Mouse (Mus musculus) testis, postnatal 14 days (tissue): ENCODE data around the gene Lmf1.
A peak's percentile ranks its signal among the peaks of the same experiment; 100 is the strongest.

Experiments
- DNase-seq: peaks from one replicate; pipeline ENCODE4 v3.0.0; 2021; ENCODE audit warnings: low spot score

The Lmf1 gene

DNA sequence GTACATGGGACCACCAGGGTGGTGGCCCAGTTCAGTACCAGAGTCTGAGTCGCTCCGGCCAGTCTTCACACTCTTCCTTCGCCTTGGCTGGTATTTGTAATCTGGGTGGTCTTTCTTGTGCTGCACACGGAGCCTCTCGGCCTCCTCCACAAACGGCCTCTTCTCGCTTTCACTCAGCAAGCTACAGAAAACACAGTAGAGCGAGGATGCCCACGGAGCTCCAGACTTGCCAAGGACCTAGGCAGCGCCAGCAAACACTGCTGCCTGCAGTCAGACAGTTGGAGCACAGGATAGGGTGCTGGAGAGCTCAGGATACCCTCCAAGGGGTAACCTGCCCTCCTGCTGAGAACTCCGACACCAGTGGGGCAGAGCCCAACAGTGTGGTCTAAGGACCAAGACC is 10.0 kb upstream of the Lmf1 start:
- DNase-seq: no peak

DNA sequence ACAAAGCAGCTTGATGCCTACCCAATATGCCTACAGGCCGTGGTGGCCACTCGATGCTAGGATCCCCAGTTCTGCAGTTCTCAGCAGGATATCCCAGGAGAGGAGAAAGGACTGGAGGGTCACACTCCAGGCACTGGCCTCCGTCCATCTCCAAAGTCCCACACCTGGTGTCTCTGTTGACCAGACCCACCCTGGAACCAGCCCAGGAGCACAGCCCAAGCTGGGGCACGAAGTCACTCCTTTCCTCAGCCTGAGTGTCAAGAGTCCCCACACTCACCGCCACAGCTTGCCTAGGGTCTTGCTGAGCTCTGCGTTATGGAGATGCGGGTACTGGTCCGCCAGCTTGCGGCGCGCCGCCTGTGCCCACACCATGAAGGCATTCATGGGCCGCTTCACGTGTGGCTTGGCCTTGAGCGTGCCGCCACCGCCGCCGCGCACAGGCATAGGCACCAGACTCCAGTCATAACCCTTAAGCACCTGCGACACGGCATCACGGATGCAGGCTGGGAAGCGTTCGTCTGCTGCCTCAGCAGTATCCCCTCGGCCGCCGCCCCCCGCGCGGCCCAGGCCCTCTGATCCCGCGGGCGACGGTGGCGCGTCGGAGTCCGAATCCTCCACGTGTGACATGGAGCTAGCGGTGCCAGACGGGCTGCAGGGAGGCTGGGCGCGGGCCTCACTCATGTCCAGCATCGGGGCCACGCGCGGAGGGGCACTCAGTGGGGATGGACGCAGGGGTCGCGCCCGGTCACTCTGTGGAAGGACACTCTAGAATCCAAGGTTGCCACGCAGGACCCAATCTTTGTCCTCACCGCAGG is 8.8 kb upstream of the Lmf1 start:
- DNase-seq: no peak

DNA sequence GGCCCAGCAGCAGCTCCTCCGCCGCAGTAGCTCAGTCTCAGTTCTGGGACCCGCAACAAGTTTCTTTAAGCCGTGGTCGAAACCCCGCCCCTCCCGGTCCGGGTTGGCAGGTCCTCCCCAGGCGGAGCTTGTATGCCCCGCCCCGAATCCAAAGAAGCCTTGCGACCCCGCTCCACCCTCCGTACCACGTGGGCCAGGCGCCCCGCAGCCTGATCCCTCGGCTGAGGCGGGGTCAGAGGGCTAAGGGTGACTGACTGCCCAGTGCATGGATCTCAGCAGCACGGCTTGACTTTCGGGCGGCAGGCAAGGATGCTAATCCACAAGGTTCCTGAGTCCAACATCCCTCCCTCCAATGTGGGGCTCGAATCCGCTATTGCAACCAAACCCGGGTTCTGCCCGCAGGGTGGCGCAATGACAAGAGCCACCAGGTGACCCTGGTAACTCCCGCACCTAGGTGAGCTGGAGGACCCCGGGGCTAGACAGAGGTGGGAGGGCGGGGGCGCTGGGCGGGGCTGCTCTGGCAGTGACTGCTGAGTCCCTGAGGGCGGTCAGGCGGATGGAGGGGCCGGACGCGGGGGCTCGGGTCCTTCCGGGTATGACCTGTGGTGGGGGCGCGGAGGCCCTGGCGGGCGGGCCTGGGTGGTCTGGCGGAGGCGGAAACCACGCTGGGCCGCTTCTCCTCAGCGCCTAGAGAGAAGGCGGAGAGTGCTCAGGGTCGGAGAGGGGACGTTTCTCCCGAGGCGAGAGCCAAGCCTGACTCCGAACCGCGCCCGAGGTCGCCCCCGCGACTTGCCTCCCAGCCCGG is 8.0 kb upstream of the Lmf1 start, which contains the start of gene Sox8:
Gene Sox8, minus strand, starts transcription at position 39 of the 805 bp plus-strand sequence.
- DNase-seq: peak; percentile 87

DNA sequence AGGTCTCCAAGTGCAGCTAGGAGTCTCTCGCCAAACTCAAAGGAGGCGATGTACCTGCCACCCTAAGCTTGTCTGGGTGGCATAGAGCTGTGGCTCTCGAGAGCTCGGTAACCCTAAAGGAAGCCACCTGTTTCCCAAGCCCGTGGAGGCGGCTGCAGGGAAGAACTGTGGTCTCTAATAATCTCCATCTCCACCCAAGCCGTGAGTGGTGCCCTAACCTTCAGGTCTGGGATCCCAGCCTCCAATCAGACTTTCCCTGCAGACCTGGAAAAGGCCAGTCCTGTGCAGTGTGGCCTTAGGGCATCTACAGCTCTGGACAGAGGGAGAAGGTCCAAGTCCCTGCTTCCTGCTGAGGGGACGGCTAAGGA is 7.4 kb upstream of the Lmf1 start:
- no peak for DNase-seq

DNA sequence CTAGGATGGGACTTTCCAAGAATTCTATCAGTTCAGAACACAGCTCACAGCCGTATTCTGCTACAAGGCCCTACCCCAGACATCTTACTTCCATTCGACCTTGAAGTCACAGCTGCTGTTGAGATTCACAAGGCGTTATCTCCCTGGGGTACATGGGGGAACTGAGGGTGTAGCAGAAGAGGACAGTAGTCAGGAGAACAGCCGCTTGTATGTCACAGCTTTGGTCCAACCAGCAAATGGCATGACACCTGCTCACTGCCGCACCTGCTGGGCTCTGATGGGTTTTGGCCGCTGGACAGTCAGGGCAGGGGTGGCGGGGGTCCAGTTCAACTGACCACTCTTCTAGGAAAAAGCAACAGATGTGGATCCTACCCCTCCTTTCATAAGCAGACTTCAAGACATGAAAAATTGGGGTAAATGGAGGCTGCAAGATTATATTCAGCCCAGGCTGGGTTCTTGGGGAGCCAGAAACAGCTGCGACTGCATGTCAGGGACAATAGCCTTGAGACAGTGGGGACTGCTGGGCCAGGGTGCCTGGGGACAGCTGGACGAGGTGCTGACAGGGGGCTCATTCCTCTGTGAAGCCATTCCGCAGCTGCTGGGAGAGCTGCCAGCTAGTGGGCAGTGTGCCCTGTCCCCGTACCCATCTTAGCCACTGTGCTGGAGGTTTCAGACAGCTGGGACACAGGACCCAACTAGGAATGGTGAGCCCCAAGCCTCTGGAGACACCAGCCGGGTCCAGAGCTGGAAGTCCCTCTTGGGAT is 3.5 kb upstream of the Lmf1 start:
- no peak for DNase-seq

DNA sequence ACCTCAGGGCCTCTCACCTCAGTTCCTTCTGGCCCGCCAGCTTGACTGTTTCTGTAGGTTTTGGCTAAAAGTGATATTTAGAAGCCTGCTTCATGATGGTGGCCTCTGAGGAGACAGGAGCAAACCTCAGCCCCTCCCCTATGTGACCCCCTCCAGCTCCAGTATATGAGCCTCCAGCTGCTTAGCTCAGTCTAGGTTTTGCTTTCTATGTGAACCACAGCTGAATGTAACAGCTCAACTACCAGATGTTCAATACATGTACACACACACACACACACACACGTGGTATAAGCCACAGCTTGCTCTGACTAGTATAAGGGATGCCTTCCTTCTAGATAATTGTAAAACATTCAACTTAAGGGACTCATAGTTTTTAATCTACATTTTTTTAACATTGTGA is 2.9 kb upstream of the Lmf1 start:
- DNase-seq: no peak

DNA sequence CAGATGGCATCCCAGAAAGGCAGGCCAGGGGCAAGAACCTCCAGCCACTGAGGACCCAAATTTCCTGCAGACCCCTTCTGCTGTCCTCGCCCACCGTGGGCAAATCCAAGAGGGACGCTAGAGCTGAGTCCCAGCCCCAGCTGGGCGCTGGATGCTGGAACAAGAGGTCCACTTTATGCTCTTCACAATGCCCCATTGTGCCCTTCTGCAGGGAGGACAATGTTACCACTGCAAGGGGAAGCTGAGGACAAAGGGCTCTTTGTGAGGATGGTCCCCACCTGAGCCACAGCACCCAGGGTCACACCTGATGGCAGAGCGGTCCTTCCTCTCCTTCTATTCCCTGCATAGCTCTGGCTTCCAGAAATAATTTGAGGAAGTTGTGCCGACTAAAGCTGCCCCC is 1.6 kb upstream of the Lmf1 start:
- no peak for DNase-seq

DNA sequence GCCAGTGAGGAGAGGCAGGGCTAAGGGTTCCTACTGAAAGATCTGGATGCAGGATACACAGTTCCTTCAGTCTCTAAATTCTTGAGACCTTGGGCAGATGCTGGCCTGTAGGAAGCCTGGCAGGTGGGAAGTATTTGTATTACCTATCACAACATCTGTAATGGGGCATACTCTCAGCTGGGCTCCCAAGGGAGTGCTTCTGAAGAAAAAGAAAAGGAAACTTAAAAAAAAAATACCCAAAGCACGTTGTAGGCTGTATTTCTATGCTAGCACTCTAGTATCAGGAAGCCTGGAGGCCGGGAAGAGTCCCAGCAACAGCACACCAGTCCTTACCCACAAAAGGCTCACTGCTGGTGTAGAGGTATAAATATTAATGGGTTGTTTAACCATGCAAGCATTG is 1.2 kb upstream of the Lmf1 start:
- no peak for DNase-seq

DNA sequence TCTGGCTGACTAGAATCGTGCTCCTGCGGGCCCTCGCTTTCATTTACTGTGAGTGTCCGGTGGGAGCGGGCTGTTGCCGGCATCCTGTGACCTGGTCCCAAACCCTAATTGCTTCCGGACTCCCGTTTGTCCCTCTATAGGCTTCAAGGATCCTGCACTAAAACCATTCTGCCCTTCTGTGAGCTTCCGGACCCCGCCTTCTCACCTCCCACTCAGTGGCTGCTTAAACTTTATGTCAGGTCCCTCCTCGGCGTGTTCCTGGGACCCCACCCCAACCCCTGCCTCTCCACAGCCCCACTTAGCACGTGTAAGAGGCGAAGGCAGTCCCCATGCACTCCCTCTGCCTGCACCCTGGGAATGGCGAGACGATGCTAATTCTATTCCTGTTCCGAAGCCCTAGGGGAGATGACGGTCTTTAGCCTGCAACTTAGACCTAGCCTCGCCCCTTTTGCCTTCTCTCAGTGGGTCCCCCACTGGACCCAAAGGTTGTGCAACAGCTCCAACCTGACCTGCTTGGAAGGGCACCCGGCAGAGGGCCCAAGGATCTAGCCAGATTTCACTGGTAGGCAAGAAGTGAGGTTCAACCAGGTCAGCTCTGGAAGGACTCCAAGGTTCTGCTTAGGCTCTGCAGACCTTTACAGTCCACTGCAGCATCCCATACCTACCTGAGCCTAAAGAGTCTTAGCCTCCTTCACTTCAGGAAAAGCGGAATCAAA is 605 bp downstream of the Lmf1 start:
- DNase-seq: no peak

DNA sequence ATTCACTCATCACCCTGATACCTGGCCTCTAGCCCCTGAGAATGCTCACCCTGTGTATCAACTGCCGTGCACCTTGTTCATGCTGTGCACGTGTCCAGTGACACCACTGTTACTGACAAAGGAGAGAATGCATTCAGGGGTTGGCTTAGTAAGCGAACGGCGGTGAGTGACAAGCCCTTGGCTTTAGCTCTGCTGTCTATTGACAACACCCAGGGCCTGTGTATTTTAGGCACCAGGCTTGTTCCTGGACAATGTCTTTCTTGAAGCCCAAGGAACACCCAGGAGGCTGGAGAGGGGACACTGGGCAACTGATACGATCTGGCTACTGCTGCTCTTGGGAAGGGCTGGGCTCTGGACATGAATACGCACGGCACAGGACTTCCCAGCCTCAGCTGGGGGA is 3.2 kb downstream of the Lmf1 start:
- no peak for DNase-seq

DNA sequence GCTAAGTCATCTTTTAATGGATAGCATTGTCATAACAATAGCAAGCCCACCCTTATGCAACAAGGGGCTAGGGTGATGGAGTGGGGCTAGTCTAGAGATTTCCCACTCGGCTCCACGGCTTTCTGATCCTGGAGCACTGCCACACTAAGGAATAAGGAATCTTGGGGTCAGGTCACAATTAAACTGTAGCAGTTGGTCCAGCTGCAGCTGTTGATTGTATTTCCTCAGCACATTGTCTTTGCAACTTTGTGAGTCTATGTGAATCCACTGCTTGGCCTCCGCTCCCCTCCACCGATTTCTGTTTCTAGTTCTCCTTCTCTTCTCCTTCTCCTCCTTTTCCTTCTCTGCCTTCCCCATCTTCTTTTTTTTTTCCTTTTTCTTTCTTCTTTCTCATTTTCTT is 4.2 kb downstream of the Lmf1 start:
- DNase-seq: no peak

DNA sequence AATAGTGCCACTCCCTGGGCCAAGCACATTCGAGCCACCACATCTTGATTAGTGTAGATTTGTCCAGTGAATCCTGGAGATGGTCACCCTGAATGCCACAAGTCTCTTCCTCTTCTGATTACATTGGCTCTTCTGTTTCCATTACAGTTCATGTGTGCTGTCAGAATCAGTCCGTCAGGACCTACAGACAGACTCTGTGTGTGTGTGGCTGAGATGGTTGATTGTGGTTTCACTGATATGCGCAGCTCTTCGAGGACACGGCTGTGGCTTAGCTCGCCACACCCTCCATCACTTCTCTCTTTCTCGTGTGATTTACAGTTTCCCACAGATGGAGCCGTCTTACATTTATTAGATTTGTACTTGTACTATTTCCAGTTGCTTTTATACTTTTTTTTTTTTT is 5.0 kb downstream of the Lmf1 start:
- no peak for DNase-seq

DNA sequence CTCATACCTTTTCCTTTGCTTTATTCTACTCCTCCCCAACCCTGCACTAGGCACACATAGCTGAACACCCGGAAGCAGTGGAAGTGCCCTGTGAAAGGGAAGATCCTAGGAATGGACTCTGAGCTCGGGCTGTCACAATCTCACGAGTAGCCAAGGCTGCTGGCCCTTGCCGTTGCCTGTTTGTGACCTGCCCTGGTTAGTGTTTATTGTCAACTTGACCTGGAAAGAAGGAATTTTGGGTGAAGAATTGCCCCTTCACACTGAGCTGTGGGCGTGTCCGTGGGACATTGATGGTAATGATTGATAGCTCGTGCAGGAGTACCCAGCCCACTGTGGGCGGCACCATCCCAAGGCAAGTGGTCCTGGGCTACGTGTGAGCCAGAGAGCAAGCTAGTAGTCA is 5.8 kb downstream of the Lmf1 start:
- no peak for DNase-seq

DNA sequence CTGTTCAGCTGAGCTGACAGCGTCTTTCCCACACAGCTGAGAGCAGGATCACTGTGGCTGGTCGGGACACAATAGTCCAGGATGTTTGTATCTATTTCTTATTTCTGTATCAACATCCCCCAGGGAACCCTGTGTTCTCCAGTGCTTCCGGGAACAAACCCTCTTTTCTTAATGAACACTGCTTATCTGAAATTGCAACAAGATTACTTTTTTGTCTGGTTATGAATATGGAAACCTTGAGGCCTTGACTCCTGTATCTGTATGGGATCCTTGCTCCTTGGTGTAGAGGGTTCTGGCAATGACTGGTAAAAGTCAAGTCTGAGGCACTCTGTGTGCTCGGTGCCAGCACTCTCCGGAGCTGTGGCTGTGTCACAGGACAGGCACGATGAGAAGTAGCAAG is 11.2 kb downstream of the Lmf1 start:
- peak; percentile 76 for DNase-seq

DNA sequence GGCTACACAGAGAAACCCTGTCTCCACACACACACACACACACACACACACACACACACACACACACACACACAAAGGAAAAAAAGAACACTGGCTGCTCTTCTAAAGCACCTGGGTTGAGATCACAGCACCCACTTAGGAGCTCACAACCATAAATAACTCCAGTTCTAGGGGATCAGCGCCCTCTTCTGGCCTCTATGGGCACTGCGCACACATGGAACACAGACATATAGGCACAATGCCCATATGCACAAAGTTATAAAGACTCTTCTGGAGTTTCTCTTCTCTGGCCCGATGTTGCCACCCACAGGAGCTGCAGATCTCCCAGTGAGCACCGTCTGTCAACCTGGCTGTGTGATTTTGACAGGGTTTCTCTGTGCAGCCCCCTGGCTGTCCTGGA is 12.1 kb downstream of the Lmf1 start:
- DNase-seq: peak; percentile 55

DNA sequence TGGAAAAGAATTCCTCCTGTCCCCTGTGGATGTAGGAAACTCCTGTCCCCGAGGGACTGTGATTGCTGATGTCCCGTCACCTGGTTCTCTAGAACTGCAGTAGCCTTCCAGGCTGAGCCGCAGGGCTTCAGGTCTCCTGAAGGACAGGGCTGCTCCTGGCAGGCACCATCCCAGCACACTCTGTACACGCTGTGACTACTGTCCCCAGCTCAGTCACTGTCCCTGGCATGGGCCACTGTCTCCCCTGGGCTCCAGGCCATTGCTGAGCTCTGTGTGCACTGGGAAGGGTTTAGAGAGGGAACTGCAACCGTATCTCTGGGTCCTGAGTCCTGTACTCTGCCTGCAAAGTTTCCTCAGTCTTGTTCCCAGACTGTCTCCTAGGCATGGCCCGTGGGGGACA is 13.5 kb downstream of the Lmf1 start:
- DNase-seq: peak; percentile 68

DNA sequence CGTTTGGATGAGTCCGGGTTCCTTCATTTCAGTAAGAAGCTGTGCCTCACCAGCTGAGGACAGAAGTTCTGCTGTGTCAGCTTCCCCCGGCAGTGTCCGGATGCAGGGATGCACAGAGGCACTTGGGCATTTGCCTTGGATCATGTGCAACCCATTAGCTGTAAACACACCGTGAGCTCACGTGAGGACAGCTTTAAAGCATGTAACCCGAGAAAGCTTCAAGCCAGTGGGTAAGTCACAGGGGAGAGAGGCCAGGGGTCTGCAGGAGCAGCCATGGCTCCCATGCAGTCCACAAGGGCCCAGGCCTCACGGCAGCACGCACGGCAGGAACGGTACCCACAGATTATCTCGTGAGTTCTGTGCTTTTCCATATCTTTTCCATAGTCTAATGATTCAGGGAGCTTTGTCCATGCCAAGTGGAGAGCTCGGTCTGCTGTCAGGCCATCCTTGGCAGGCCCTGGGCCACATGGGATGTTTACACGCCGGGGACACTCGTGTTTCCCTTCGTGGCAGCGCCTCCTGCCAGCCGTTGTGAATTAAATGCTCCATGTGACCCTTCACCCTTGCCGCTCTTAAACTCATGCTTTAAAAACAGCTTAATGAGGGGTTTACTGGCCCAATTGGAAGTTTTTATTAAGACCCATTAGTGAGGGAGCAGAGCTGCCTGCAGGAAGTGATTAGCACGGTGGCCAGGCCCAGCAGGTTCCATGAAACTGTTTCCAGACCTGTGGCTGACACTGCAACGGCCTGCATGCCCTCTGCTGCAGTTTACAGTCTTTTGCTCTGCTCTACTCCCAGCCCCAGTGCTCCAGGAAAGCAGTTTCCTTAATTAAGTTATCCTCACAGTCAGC is 14.8 kb downstream of the Lmf1 start:
- no peak for DNase-seq

DNA sequence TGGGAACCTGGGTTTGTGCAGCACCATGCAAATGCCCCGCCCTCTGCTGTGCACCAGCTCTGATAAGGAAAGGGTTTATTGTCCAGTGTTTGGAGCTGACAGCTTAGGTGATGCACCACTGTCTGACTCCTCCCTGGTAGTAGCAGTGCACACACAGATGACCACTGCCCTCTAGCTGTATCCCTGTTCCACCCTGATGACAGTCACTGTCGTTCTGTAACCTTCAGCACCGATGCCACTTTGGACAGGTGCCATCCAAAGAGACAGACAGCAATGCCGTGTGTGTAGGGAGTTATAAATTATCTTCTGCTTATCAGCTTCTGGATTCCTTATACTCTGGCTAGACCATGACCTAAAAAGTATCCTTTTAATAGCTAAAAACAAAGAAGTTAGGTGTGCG is 16.6 kb downstream of the Lmf1 start:
- DNase-seq: peak; percentile 79

DNA sequence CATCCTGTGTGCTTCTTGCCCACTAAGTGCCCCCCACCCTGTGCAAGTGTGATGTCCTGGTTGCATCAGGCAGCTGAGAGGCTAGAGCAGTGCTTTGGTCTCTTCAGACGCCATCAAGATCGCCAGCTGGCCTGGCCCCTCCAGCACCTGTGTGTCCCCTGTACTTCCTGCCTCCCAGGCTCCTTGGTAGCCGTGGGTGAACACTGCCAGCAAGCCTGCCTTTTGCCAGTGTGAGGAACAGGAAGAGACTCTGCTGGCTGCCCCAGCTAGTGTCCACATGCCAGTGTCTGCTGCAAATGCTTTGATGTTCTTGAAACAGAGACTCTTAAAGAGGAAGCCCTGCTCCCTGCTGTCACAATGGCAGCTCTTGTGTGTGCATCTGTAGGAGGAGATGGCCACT is 18.7 kb downstream of the Lmf1 start:
- DNase-seq: no peak

DNA sequence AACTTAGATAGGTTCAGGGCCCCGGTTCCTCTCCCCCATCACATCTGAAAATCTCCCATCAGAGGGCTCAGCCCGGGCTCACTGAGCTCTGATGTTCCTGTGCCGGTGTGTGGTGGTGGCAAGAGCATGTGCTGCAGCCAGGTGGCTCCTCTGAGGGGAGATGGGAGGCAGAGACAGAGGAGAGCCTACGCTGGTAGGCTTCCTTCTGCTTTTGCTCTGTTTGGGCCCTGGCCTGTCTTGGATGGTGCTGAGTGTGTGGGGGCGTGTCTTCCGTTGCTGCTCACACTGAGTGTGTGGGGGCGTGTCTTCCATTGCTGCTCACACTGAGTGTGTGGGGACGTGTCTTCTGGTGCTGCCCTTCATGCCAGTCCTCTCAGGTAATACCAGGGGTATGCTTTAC is 23.5 kb downstream of the Lmf1 start:
- DNase-seq: no peak

DNA sequence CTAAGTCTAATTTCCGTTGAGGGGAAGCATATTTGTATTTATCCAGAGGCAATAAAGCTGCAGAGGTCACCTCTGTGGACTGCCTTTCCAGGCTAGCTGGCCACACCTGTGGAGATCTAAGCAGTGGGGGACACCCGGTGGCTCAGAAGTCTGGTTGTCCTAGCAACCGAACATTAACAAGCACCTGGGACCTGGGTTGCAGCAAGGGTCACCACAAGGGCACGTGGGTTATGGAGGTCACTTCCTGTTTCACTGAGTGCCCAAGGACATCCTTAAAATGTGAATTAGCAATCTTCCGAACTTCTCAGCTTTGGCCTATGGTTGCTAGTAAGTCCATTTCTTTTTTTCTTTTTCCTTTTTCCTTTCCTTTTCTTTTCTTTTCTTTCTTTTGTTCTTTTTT is 25.3 kb downstream of the Lmf1 start:
- no peak for DNase-seq
